Mouse (Mus musculus) heart, postnatal 4 days (tissue): ENCODE data around the gene Six6. TPM values are rescaled to one million over a fixed set of nuclear protein-coding genes. Genes with fewer than 3 reads are reported as not detected.

Source experiments
- DNase-seq: peaks from one replicate; pipeline ENCODE4 v3.0.0; 2021
- total RNA-seq, 2 experiments: library from RNA; stranded (reverse); gene quantifications; 2 replicates each; pipeline ENCODE4 v1.2.3; 2021

Six6 gene
- total RNA-seq = not detected

DNA sequence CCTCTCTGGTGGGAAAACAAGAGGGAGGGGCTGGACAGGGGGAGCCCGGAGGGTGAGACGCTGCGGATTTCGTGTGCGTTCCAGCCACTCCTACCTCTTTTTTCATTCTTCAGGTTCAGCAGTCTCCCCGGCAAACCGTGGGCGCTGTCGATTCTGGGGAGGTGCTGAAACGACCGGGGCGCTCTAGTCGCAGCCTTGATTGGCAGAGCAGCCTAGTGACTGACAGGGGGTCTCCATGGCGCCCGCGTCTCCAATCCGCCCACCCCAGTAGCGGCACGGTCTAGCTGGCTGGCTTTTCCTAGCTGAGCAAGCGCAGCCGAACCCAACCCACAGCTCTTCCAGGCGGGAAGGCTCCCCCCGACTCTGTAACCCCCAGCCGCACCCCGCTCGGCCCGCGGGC is at the start of gene Six6:
Gene Six6 (plus strand): TSS at position 277 of the 400 bp plus-strand sequence.
- peak; percentile 34 for DNase-seq

- DNase-seq = peak; percentile 54
These were observed 22.3 kb upstream of the Six6 start for GRCm38 (mm10) chr12:72917159-72917993.

GRCm38 (mm10) chr12:72936751-72937150 is 2.9 kb upstream of the Six6 start:
- no peak for DNase-seq

DNA sequence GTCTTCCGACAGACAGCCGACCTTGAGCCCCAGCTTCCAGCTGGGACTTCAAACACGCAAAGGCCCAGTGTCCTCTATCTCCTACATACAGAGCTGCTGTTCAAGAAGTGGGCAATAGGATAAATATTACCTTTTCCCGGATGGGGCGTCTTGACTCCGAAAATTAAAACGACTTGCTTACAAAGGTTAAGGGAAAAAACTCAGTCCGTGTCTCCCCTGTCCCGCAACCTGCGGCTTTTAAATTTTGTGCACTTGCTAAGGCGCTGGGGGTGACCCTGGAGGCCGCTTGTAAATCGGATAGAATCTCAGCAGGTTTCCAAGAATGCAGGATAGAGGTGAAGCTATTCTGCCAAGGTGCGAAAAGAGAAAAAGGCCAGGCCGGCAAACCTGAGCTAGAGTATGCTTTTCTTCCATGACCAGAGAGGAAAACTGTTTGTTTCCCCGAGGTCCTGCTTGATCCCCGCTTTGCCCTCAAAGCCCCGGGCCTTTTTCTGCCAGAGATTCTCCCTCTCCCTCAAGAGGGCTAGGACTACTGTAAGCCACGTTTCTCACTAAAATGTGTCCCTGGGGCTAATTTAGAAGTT is 2.1 kb upstream of the Six6 start:
- DNase-seq = no peak

GRCm38 (mm10) chr12:72938176-72938575 is 1.5 kb upstream of the Six6 start:
- no peak for DNase-seq

DNA sequence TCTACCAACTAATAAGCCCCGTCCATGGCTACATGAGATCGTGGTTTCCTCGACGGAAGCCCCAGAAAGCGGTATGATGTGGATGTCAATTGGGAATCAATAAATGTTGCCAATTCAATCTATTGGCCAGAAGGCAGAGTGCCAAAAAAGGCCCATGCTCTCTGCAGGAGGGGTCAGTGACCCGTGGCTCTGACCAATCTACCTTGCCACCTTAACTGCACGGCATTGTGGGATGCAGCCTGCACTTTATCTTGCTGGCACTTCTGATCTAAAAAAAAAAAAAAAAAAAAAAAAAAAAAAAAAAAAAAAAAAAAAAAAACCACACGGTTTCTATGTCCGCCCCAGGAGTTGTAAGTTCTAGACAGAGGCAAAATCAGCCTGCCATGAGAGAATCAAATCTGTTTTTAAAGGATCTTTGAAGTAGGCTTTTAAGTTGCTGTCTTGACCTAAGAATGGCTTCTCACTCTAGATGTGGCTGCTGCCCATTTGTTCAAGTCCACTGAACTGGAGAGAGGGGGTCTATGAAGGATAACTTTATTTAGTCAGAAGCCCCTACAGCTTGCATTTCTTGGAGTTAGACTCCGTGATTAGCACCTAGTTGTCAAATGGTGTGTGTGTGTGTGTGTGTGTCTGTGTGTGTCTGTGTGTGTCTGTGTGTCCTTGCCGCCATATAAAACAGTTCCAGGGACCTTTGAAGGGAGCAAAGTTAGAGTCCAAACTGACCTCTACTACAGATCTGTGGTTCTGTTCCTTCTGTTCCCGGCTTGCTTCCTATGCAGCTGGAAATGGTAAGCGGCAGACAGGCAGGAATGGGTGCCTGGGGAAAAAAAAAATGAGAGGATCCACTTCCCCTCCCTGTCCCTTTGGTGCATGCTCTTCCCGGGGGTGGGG is 847 bp upstream of the Six6 start:
- no peak for DNase-seq

GRCm38 (mm10) chr12:72940071-72940821 is 554 bp downstream of the Six6 start, which contains the start of gene 4930447C04Rik:
TSS of gene 4930447C04Rik (minus strand) at chr12:72940774.
- no peak for DNase-seq

DNA sequence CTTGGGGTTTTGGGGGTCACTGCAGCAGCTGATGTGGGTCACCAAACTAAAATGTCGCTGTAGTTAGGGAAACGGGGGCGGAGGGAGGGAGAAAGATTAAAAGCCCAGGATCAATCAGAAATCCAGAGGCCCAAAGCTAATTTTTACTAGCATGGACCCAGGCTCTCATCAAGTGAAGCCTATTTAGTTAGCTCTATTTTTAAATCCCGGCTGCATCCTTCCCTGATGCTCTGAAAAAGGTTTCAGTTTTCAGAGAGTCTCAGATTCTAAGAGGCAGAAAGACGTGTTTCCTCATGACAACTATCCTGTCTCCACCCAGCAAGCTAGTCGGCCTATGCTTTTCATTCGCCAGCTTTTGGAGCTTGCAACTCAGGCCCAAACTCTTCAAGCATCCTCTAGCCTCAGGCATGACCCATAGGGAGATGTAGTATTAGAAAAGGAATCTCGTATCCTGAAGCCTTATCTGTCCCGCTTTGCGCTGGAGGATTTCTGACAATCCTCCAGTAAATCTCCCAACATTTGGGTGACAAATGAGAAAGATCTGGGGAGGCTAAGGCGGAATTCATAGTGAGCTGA is 1.2 kb downstream of the Six6 start:
- no peak for DNase-seq

DNA sequence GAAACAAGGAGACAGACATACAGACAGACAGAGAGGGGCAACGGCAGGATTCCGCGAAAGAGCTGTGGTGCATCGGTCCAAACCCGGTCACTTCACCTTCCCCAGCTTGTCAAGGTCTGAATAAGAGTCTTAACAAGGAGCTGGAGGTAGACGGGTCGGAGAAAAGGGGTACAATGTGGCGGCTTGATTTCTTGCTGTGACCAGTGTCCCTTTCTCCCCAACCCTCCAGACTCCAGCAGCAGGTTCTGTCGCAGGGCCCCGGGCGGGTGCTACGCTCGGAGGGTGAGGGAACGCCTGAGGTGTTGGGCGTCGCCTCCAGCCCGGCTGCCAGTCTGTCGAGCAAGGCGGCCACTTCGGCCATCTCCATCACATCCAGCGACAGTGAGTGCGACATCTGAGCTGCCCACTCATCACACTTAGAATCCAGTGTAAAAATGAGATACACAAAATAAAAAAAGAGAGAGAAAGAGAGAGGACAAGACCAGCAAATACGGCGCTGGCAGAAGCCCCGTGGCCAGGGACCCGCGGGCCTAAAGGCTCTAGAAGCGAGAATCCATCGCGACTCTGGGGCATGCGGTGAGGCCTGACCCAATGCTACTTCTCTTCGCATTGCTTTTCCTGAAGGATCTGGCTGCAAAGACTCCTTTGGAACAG is 1.8 kb downstream of the Six6 start:
- DNase-seq = no peak

- DNase-seq = no peak
These were observed 2.5 kb downstream of the Six6 start for GRCm38 (mm10) chr12:72942171-72942570.

GRCm38 (mm10) chr12:72943574-72944110 is 4.0 kb downstream of the Six6 start:
- DNase-seq = no peak

DNA sequence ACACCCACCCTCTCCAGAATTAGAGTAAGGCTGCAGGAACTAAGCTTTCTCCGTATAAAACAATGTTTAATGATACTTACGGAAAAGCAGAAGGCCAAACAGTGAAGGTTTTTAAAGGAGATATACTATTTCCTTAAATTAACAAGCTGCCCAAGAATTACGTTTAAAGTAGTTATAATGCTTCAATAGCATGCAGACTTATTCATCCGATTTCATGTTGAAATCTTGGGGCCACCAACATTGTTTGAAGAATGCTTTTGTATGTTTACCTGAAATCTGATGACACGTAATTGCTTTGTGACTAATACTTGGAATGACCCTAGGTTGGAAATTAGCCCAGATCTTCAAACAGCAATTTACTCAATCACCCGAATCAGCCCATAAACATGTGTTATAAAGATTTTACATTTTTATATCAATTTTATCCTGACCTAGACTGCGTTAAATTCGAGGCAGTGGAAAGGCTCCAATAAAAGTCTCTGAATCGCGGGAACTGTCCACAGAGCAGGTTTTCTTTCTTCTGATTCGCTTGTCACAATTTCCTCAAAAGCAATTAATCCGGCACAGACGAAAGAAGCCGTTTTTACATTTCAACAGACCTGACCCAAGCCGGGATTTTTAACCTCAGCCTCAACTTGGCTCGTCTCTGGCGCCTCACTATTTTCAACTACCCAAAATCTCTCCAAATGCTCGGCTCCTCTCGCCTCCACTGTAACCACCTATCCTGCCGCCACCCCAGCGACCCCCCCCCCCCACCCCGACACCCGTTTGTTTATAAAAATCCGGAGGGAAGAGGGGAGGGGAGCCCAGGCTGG is 4.9 kb downstream of the Six6 start:
- DNase-seq = no peak

DNA sequence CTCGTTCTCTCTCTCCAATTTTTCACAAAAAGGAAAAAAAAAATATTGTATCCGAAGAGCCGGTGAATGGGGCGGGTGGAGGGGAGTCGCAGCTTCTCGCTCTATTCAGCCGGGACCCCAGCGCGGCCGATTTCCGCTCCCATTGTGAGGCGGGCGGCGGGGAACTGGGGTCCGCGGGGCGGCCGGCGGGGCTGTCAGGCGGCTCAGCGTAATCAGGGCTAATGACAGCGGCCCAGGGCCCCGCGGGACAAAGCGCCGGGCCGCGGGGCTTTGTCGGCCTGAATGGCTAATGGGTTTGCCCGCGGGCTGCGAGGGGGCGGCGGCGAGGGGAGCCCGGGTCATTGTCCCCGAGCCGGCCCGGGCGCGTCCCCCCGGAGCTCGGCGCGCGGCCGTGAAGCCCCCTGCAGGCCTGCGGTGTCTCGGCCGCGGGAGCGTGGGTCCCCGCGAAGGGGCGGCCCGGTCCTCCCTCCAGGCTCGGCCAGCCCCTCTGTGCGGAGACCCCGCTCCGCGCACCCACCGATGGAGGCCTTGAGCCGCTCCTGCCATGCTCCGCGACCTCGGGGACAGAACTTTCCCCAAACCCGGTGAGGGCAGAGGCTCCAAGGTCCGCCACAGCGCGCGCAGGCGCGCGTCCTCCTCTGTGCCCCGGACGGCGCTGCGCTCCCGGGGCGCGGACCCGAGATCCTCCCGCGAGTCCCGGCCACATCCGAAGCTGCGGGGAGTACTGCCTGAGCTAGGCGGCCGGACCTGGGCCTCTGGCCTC is 5.8 kb downstream of the Six6 start:
- DNase-seq = no peak

DNA sequence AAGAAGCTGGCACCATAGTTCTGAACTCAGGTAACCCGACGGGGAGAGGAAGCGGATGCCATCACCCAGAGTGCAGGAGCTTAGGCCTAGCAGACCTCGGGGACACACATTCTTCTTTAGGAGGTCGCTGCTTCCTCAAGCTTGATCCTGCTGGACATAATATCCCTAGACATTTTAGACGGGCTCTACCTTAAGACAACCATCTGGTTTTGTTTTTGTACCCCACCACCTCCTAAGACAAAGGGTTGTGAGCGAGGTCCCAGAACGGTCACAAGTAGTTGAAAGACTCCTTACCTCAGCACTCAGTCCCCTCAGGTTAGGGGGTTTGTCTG is 6.3 kb downstream of the Six6 start:
- DNase-seq = no peak

- no peak for DNase-seq
These were observed 7.1 kb downstream of the Six6 start for GRCm38 (mm10) chr12:72946805-72947204.

DNA sequence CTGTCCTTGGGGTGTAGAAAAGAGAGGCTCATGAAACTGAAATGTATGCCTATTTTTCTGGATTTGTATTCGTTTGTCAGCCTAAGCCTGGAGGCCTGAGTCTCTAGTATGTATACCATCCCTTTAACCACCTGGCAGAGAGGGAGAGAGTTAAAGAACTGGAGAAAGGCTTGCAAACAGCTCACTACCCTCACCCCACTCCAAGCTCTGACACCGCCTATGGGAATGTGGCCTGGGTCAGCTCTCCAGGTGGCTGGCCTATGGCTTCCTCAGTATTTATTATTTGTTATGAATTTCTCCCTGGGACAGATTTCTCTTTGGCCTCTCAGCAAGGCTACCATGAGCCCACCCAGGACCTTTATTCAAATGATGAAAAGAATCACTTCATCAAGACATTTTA is 7.6 kb downstream of the Six6 start:
- no peak for DNase-seq

DNA sequence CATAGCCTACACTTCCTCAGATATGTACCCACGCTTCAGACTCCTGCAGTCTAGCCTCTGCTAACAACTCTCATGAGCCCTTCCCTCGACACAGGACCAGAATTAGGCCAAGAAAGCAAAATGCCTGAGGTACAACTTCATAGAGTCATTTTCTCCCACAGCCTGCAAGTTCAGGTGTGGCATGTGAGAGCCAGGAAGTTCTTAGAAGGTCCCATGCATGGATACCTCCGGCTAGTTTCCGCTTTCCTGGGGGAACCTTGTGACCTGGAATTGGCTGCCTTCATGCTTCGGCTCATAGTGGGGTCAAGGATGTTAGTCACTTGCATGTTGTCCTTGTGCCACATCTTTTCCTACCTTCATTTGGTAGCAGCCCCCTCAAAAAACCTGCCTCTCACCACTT is 13.4 kb downstream of the Six6 start:
- DNase-seq = no peak

DNA sequence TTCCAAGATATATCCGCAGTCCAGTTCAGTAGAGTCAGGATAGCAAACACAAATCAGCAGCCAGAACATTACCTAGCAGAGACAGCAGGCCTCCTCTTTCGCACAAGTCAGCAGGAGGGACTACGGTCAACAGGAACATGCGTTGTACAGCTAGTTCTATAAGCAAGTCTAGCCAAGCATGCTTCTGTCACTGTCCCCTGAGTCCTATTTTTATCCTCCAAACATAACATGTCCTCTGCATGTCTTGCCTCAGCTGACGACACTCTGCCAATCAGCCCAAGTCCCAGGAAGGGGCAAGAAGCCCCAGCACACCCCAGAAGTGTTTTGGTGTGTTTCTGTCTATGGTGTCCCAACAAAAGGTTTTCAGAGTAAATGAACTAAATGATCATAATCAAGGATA is 14.2 kb downstream of the Six6 start:
- no peak for DNase-seq

GRCm38 (mm10) chr12:72954906-72955305 is 15.2 kb downstream of the Six6 start:
- DNase-seq = no peak
